Mouse (Mus musculus) heart, embryonic 13.5 days (tissue): ENCODE measurements around the gene Shisal1. TPM values are rescaled to one million over a fixed set of nuclear protein-coding genes. Genes with fewer than 3 reads are reported as not detected.

Experiments
- ATAC-seq: fragments of 200-750 bp; cut with Nextera tagmentation; 2 replicates; pipeline ENCODE4 v1.8.0; 2017; ENCODE audit warnings: moderate TSS enrichment; ENCODE audit not compliant: insufficient number of reproducible peaks, low FRiP score, low TSS enrichment; ENCODE audit errors: extremely low read depth
- H3K27ac ChIP-seq: fragments of 300-500 bp; sonication (generic); replicated peaks from 2 replicates; pipeline ENCODE4 v1.5.1; 2015; ENCODE audit warnings: moderate library complexity, mild to moderate bottlenecking, inconsistent platforms
- H3K27me3 ChIP-seq: fragments of 300-500 bp; sonication (generic); replicated peaks from 2 replicates; pipeline ENCODE4 v1.6.1; 2015; ENCODE audit warnings: mild to moderate bottlenecking, inconsistent platforms
- H3K36me3 ChIP-seq: fragments of 300-500 bp; sonication (generic); 2 replicates; pipeline ENCODE4 v1.6.1; 2015; ENCODE audit warnings: mild to moderate bottlenecking, inconsistent platforms
- H3K4me1 ChIP-seq: fragments of 300-500 bp; sonication (generic); 2 replicates; pipeline ENCODE4 v1.6.1; 2015; ENCODE audit warnings: inconsistent platforms
- H3K4me2 ChIP-seq: fragments of 300-500 bp; sonication (generic); 2 replicates; pipeline ENCODE4 v1.6.1; 2015; ENCODE audit warnings: inconsistent platforms, mild to moderate bottlenecking, moderate library complexity
- H3K4me3 ChIP-seq: fragments of 300-500 bp; sonication (generic); 2 replicates; pipeline ENCODE4 v1.5.1; 2015; ENCODE audit warnings: moderate library complexity, mild to moderate bottlenecking, inconsistent platforms
- H3K9ac ChIP-seq: fragments of 300-500 bp; sonication (generic); 2 replicates; pipeline ENCODE4 v1.6.1; 2015; ENCODE audit warnings: inconsistent platforms, mild to moderate bottlenecking, moderate library complexity
- H3K9me3 ChIP-seq: fragments of 300-500 bp; sonication (generic); 2 replicates; pipeline ENCODE4 v1.6.1; 2016; ENCODE audit warnings: inconsistent platforms
- WGBS: fragments of 180-500 bp; shearing (Covaris S2); methylation state at CpG from one replicate; pipeline ENCODE4 v1.1.7; 2015; ENCODE audit warnings: mixed read lengths; 5-methylcytosine and 5-hydroxymethylcytosine counted together
- polyA plus RNA-seq: library from polyadenylated mRNA; unstranded; fragments of >200 nt; fragmentation: Nextera tagmentation; extraction: Ambion mirVana; gene quantifications from 2 replicates; pipeline ENCODE4 v1.2.1, GENCODE M21; 2015

Shisal1 gene
- polyA plus RNA-seq = 0.55 and 0.60 TPM in 2 replicates

- Histone ChIP-seq H3K9ac (peak within 1 kb of the TSS; percentile 77), H3K4me1 (peaks cover 27% of the 10 kb centered on the region), H3K4me3 (peak within 1 kb of the TSS; percentile 57), H3K36me3 (no peaks in the 10 kb centered on the region), H3K27me3 (peaks cover 84% of the 10 kb centered on the region), H3K27ac (no peak within 1 kb of the TSS), H3K4me2 (peak within 1 kb of the TSS; percentile 92), H3K9me3 (no peaks in the 10 kb centered on the region)
- ATAC-seq = no peak
- 11% methylated on average over 9 of the region's 9 CpGs for WGBS
Measured at GRCm38 (mm10) chr15:84446997-84447396, at the start of gene Shisal1. Gene Shisal1, minus strand, starts transcription at chr15:84447097.

GRCm38 (mm10) chr15:84490486-84490885 lies 43.6 kb upstream of the Shisal1 start:
- H3K9me3 ChIP-seq = 0 out of 2 replicates have a peak, but pooled peaks cover 4% of the 10 kb centered on the region
- H3K4me1 ChIP-seq = no peaks in the 10 kb centered on the region
- H3K4me3 ChIP-seq = no peak overlapping the region
- H3K27me3 ChIP-seq = peaks cover 35% of the 10 kb centered on the region
- no peak overlapping the region for H3K27ac ChIP-seq
- no peaks in the 10 kb centered on the region for H3K36me3 ChIP-seq
- ATAC-seq = no peak
- whole genome bisulfite sequencing = 69% methylated on average over 7 of the region's 7 CpGs
- no peak overlapping the region for H3K9ac ChIP-seq
- H3K4me2 ChIP-seq = no peak overlapping the region

DNA sequence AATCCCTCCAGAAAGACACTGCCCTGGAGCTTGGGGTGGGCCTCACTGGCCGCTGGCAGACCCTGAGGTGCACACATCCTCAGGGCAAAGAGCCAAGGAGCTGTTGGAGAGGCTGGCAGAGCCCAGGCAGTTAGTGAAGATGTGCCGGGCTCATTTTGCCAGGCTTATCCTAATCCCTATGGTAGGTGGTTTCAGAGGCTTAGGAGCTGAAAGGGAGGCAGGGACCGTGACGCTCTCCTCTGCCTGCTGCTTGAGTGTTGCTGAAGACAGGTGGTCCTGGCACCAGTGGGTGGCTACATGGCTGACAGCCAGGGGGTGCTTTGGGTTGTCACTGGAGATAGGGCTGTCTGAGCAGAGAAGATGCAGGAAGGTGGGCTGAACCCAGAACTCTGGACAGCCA lies 37.4 kb upstream of the Shisal1 start:
- Histone ChIP-seq H3K9ac (no peak overlapping the region), H3K36me3 (no peaks in the 10 kb centered on the region), H3K4me2 (no peak overlapping the region), H3K4me3 (no peak overlapping the region), H3K9me3 (0 out of 2 replicates have a peak, but pooled peaks cover 4% of the 10 kb centered on the region), H3K4me1 (0 out of 2 replicates have a peak, but pooled peaks cover 5% of the 10 kb centered on the region), H3K27ac (no peak overlapping the region), H3K27me3 (peaks cover 48% of the 10 kb centered on the region)
- 61% methylated on average over 4 of the region's 4 CpGs for WGBS
- ATAC-seq = no peak

- Histone ChIP-seq H3K4me3 (no peak overlapping the region), H3K27ac (no peak overlapping the region), H3K4me1 (0 out of 2 replicates have a peak, but pooled peaks cover 5% of the 10 kb centered on the region), H3K27me3 (peaks cover 47% of the 10 kb centered on the region), H3K9me3 (0 out of 2 replicates have a peak, but pooled peaks cover 4% of the 10 kb centered on the region), H3K36me3 (no peaks in the 10 kb centered on the region), H3K9ac (no peak overlapping the region), H3K4me2 (no peak overlapping the region)
- no peak for ATAC-seq
- WGBS = 55% methylated on average over 5 of the region's 5 CpGs
Measured at GRCm38 (mm10) chr15:84483622-84484021, 36.7 kb upstream of the Shisal1 start.

GRCm38 (mm10) chr15:84481259-84481877 lies 34.5 kb upstream of the Shisal1 start:
- 65% methylated on average over 13 of the region's 13 CpGs for WGBS
- Histone ChIP-seq H3K9me3 (0 out of 2 replicates have a peak, but pooled peaks cover 4% of the 10 kb centered on the region), H3K4me2 (no peak overlapping the region), H3K4me1 (0 out of 2 replicates have a peak, but pooled peaks cover 5% of the 10 kb centered on the region), H3K9ac (no peak overlapping the region), H3K4me3 (no peak overlapping the region), H3K27ac (no peak overlapping the region), H3K27me3 (peaks cover 47% of the 10 kb centered on the region), H3K36me3 (no peaks in the 10 kb centered on the region)
- no peak for ATAC-seq

- Histone ChIP-seq H3K36me3 (no peaks in the 10 kb centered on the region), H3K4me2 (no peak overlapping the region), H3K4me1 (peaks cover 11% of the 10 kb centered on the region), H3K27me3 (peaks cover 67% of the 10 kb centered on the region), H3K9me3 (no peaks in the 10 kb centered on the region), H3K27ac (no peak overlapping the region), H3K9ac (no peak overlapping the region), H3K4me3 (no peak overlapping the region)
- WGBS = 14% methylated on average over 8 of the region's 8 CpGs
- no peak for ATAC-seq
Measured at GRCm38 (mm10) chr15:84469391-84469790, 22.5 kb upstream of the Shisal1 start.

GRCm38 (mm10) chr15:84467761-84468160 lies 20.9 kb upstream of the Shisal1 start:
- Histone ChIP-seq H3K4me1 (peaks cover 11% of the 10 kb centered on the region), H3K4me3 (no peak overlapping the region), H3K4me2 (no peak overlapping the region), H3K27ac (no peak overlapping the region), H3K36me3 (no peaks in the 10 kb centered on the region), H3K9ac (no peak overlapping the region), H3K27me3 (peaks cover 64% of the 10 kb centered on the region), H3K9me3 (no peaks in the 10 kb centered on the region)
- ATAC-seq = no peak
- WGBS = 55% methylated on average over 5 of the region's 5 CpGs

DNA sequence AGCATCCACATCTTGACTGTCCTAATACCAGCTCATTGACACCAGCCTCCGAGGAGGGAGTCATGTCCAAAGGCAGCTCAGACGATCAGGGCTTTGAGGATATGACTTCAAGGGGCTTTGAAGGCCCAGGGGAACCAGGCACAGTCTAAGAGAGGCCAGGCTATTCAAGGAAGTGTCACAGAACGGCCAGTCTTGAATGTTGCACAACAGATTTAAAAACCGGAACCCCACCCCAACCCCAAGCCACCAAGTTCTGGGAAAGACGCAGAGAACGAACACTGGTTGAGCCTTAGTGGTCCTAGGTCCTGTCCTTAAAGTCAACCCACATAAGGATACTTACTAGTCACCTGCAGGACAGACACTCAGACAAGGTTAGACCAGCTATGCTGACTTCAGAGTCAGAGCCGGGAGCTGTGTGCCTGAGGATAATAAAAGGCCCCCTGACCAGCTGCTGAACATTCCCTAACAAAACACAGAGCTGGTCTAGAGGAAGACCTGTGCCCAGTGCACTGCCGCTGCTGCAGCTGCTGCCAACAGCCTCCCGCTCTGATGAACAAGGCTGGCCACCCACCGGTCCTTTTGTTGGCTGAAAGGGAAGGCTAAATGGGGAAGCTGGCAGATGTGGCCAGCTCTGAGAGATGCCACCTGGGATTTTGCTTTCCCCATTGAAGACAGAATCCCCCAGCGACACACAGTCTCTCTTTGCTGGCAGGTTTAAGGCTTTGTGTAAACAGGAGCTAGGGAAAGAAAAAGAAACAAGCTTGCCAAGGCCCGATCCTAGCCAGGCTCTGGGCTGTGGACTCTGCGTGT lies 19.8 kb upstream of the Shisal1 start:
- Histone ChIP-seq H3K9ac (no peak overlapping the region), H3K27ac (no peak overlapping the region), H3K27me3 (peaks cover 57% of the 10 kb centered on the region), H3K4me2 (no peak overlapping the region), H3K4me3 (no peak overlapping the region), H3K36me3 (no peaks in the 10 kb centered on the region), H3K4me1 (peaks cover 11% of the 10 kb centered on the region), H3K9me3 (no peaks in the 10 kb centered on the region)
- no peak for ATAC-seq
- WGBS = 50% methylated on average over 13 of the region's 13 CpGs

GRCm38 (mm10) chr15:84461429-84461828 lies 14.5 kb upstream of the Shisal1 start:
- ATAC-seq = no peak
- Histone ChIP-seq H3K9me3 (0 out of 2 replicates have a peak, but pooled peaks cover 2% of the 10 kb centered on the region), H3K9ac (no peak overlapping the region), H3K27ac (no peak overlapping the region), H3K4me3 (no peak overlapping the region), H3K36me3 (no peaks in the 10 kb centered on the region), H3K4me2 (no peak overlapping the region), H3K4me1 (no peaks in the 10 kb centered on the region), H3K27me3 (peaks cover 17% of the 10 kb centered on the region)
- 43% methylated on average over 2 of the region's 2 CpGs for WGBS

DNA sequence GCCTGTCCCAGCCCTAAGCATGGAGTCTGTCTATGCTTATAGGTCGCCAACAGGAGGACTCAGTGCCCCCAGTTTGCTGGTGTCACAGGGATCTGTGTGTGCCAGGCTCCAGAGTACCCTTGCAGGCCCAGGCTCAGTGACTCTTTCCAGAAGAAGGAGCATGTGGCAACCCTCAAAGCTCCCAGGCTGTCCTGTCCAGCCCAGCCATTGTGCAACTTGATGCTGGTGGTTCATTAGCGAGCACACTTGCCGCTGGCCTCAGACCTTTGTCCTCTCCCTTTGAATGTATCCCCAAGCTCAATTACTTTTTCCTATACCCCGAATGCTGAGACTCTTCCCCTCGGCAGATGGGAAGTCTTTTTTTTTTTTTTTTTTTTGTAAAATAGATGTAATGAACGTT lies 12.1 kb upstream of the Shisal1 start:
- Histone ChIP-seq H3K27me3 (0 out of 2 replicates have a peak, but pooled peaks cover 2% of the 10 kb centered on the region), H3K4me2 (no peak overlapping the region), H3K4me1 (no peaks in the 10 kb centered on the region), H3K27ac (no peak overlapping the region), H3K36me3 (no peaks in the 10 kb centered on the region), H3K9me3 (0 out of 2 replicates have a peak, but pooled peaks cover 2% of the 10 kb centered on the region), H3K9ac (no peak overlapping the region), H3K4me3 (no peak overlapping the region)
- 75% methylated on average over 6 of the region's 6 CpGs for WGBS
- ATAC-seq = no peak

DNA sequence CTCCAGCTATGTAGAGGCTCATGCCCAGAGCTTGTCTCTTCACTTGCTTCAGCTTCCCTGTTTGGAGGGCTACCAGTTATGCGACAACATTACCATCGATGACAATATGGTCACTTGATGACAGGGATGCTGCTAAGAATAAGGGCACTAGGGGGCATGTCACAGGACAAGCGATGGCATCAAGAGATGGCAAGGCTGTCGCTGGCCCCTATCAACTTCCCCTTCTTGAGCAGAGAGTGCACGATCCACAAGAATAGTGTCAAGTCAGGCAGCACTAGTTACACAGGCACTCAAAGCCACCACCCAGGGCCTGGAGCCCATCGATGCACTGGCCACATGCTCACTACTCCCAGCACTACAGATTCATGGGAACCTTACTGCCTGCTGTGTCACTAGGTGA lies 8.4 kb upstream of the Shisal1 start:
- H3K4me3 ChIP-seq = no peak overlapping the region
- no peak overlapping the region for H3K27ac ChIP-seq
- H3K27me3 ChIP-seq = peaks cover 20% of the 10 kb centered on the region
- ATAC-seq = no peak
- no peaks in the 10 kb centered on the region for H3K36me3 ChIP-seq
- WGBS = 81% methylated on average over 6 of the region's 6 CpGs
- H3K4me2 ChIP-seq = no peak overlapping the region
- H3K9ac ChIP-seq = no peak overlapping the region
- peaks cover 10% of the 10 kb centered on the region for H3K4me1 ChIP-seq
- 0 out of 2 replicates have a peak, but pooled peaks cover 2% of the 10 kb centered on the region for H3K9me3 ChIP-seq
